Mouse (Mus musculus) kidney, adult 11 months (tissue): Measurements from ENCODE around the gene Gm8220.
"Not testable (repeated sequence)": the region's sequence is repeated elsewhere in the genome, so short reads cannot be mapped to it uniquely, and the experiment has no call there.

Source experiments
- DNase-seq: peaks from one replicate; pipeline ENCODE4 v3.0.0; 2022

The Gm8220 gene

GRCm38 (mm10) chr14:44285280-44285679 is at the start of gene Gm8220:
TSS of gene Gm8220 (plus strand) at chr14:44285580.
- not testable (repeated sequence) for DNase-seq

DNA sequence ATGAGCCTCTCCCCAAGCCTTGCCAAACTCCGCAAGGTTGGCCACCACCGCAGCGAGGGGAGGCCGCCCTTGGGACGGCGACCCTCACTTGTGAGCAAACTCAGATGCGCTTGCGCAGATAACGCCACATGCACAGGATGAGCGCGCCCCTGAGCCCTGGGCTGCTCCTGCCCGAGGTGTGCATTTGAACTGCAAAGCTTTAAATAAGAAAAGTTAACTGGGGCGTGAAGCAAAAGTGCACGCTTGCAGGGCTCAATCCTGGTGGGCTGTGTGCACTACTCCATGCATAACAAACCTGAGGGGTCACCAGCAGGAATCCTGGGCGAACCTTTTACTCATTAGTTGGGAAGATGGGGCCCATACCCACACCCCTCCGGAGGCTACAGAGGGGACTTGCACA is 37.3 kb upstream of the Gm8220 start:
- no peak for DNase-seq

DNA sequence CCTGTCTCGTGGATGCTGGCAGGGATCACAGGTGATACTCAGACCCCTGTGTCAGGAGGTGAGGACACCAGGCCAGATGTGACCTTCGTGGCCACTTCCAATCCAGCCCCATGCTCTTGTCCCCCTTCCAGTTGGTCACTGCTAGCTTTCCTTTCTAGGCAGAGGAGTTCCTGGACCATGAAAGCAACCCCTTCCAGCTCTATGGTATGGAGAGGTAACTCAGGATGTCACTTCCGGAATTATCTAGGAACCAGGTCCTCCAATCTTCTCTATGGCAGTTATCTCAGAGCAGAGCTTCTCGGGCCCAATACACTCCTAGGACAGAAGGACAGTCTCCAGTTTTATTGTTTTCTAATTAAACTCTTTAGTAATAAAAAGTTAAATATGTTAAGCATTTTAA is 26.7 kb downstream of the Gm8220 start:
- not testable (repeated sequence) for DNase-seq

DNA sequence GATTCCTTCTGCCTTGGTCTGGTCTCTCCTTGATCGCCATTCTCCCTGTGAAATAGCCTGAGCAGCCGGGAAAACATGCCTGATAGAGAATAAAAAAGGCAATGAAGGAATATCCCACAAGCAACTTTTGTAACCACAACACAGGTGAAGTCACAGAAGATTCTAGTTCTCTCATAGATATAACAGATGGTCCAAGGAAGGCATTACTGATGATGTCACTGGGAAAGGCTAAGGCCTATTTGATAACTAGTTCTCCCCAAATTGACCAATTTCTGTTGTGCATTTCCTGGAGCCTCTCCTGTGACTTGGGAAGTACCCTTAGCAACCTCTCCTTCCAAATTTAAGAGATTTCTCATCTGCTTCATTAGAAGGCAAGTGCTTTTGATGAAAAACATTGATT is 53.1 kb downstream of the Gm8220 start, which contains the start of gene Gm5930:
Gene Gm5930 (minus strand): TSS at position 101 of the 400 bp plus-strand sequence.
- DNase-seq, result not testable (repeated sequence)
